8 mouse cellular contexts compared by ENCODE assay signal in genomic region chr9:64310996-64311785, GRCm38 (mm10). TPM values are rescaled to one million over a fixed set of nuclear protein-coding genes. Genes with fewer than 3 reads are reported as not detected.
DNase-seq lines count a peak whose midpoint lies in the region; ATAC-seq and TF ChIP-seq lines count a peak whose summit lies in the region.
"Had no signal": no experiment of that assay in that cellular context is flagged by ENCODE, and none has a peak within 500 bp of the region (broad histone marks: within the 10 kb centered on the region; RNA-seq: fewer than 3 reads in every experiment).

No protein-coding gene starts in this region.

- no peak overlapping the region for H3K4me3 ChIP-seq in hindbrain, postnatal 0 days (ENCODE audit: low read length)
- H3K4me3 ChIP-seq in hindbrain, embryonic 13.5 days, result no peak overlapping the region
- H3K4me3 ChIP-seq in testis, adult 2 months (ENCODE audit: control insufficient read depth, low read depth, low read length), result no peak overlapping the region
- H3K4me3 ChIP-seq: lung, embryonic 15.5 days had no signal

- H3K9ac ChIP-seq in hindbrain, postnatal 0 days (replicated peaks; ENCODE audit: low read length), result no peak overlapping the region
- no peak overlapping the region for H3K9ac ChIP-seq in hindbrain, embryonic 13.5 days
- H3K9ac ChIP-seq: lung, embryonic 15.5 days had no signal

- H3K4me1 ChIP-seq in hindbrain, postnatal 0 days (ENCODE audit: insufficient read depth, low read length), result no peaks in the 10 kb centered on the region
- H3K4me1 ChIP-seq in hindbrain, embryonic 13.5 days (replicated peaks), result no peaks in the 10 kb centered on the region
- H3K4me1 ChIP-seq in testis, adult 2 months (ENCODE audit: control insufficient read depth, insufficient read depth, low read length), result no peaks in the 10 kb centered on the region
- H3K4me1 ChIP-seq: lung, embryonic 15.5 days had no signal

- no peak overlapping the region for H3K4me2 ChIP-seq in hindbrain, postnatal 0 days (ENCODE audit: low read depth, low read length)
- no peak overlapping the region for H3K4me2 ChIP-seq in hindbrain, embryonic 13.5 days
- H3K4me2 ChIP-seq: lung, embryonic 15.5 days had no signal

- WGBS in hindbrain, postnatal 0 days, result 78% methylated on average over 16 of the region's 16 CpGs
- WGBS in hindbrain, embryonic 13.5 days, result 79% methylated on average over 16 of the region's 16 CpGs

- no peak for ATAC-seq in hindbrain, postnatal 0 days
- ATAC-seq in hindbrain, embryonic 13.5 days (ENCODE audit: low FRiP score), result no peak

- H3K27ac ChIP-seq in hindbrain, postnatal 0 days, result no peak overlapping the region
- no peak overlapping the region for H3K27ac ChIP-seq in hindbrain, embryonic 13.5 days
- no peak overlapping the region for H3K27ac ChIP-seq in testis, adult 2 months (ENCODE audit: control insufficient read depth, insufficient read depth, low read depth, low read length)
- H3K27ac ChIP-seq: lung, embryonic 15.5 days had no signal

- no peak for TF ChIP-seq POLR2A in testis, adult 2 months (IDR thresholded peaks at IDR 0.05; ENCODE audit: control insufficient read depth, low read depth, low read length)

- H3K27me3 ChIP-seq in hindbrain, postnatal 0 days (ENCODE audit: insufficient read depth, low read length), result no peaks in the 10 kb centered on the region
- H3K27me3 ChIP-seq in hindbrain, embryonic 13.5 days, result no peaks in the 10 kb centered on the region
- no peaks in the 10 kb centered on the region for H3K27me3 ChIP-seq in testis, adult 2 months (ENCODE audit: control insufficient read depth, insufficient read depth, low read length)
- H3K27me3 ChIP-seq: lung, embryonic 15.5 days had no signal

- H3K9me3 ChIP-seq in hindbrain, postnatal 0 days (ENCODE audit: low read length), result no peaks in the 10 kb centered on the region
- no peaks in the 10 kb centered on the region for H3K9me3 ChIP-seq in hindbrain, embryonic 13.5 days
- H3K9me3 ChIP-seq: lung, embryonic 15.5 days had no signal

- peak; percentile 56 for TF ChIP-seq CTCF in hindbrain, postnatal 0 days (IDR thresholded peaks at IDR 0.05; ENCODE audit: low read depth)
- peak; percentile 33; the same call in 1 of the 2 replicates for TF ChIP-seq CTCF in testis, adult 2 months (IDR thresholded peaks at IDR 0.05; ENCODE audit: control insufficient read depth, insufficient read depth, insufficient replicate concordance, low read depth, low read length)

- peaks cover 25% of the 10 kb centered on the region; the same call in 1 of the 2 replicates for H3K36me3 ChIP-seq in hindbrain, postnatal 0 days (ENCODE audit: insufficient read depth, low read length)
- peaks cover 63% of the 10 kb centered on the region for H3K36me3 ChIP-seq in hindbrain, embryonic 13.5 days
- H3K36me3 ChIP-seq in testis, adult 2 months (ENCODE audit: control insufficient read depth, insufficient read depth, low read length), result peaks cover 3% of the 10 kb centered on the region

- peak; percentile 9 for DNase-seq in hindbrain, postnatal 0 days (ENCODE audit: low spot score)
- DNase-seq in testis, postnatal 10 days (ENCODE audit: low spot score), result no peak
- peak; percentile 15 for DNase-seq in kidney, adult 18-20 months
- DNase-seq in cerebellum, postnatal 25 days, result no peak
- no peak for DNase-seq in ovary, adult 18-20 months (ENCODE audit: low spot score)

RNA-seq across cellular contexts. Expression of gene Tipin, which starts 29.8 kb away (rescaled TPM):
- 40.3 and 83.7 TPM in 2 replicates for total RNA-seq in hindbrain, postnatal 0 days (2014; rRNA removed)
- polyA plus RNA-seq in hindbrain, postnatal 0 days (2015; fragmentation: Nextera tagmentation; extraction: Ambion mirVana), result 97.0 and 101 TPM in 2 replicates
- 88.3 and 90.3 TPM in 2 replicates for polyA plus RNA-seq in hindbrain, embryonic 13.5 days (2015; fragmentation: Nextera tagmentation; extraction: Ambion mirVana)
- 22.1 and 26.3 TPM in 2 replicates for polyA plus RNA-seq in testis, adult 2 months (2012; rRNA removed)

RNA-seq across cellular contexts. Expression of gene Dis3l, which starts 29.9 kb away (rescaled TPM):
- total RNA-seq in hindbrain, postnatal 0 days (2014; rRNA removed), result 15.3 and 20.9 TPM in 2 replicates
- 15.7 and 16.0 TPM in 2 replicates for polyA plus RNA-seq in hindbrain, postnatal 0 days (2015; fragmentation: Nextera tagmentation; extraction: Ambion mirVana)
- 20.1 and 21.4 TPM in 2 replicates for polyA plus RNA-seq in hindbrain, embryonic 13.5 days (2015; fragmentation: Nextera tagmentation; extraction: Ambion mirVana)
- 94.9 and 99.3 TPM in 2 replicates for polyA plus RNA-seq in testis, adult 2 months (2012; rRNA removed)

RNA-seq across cellular contexts. Expression of gene Map2k1, which starts 57.8 kb away (rescaled TPM):
- 91.2 and 99.5 TPM in 2 replicates for total RNA-seq in hindbrain, postnatal 0 days (2014; rRNA removed)
- polyA plus RNA-seq in hindbrain, postnatal 0 days (2015; fragmentation: Nextera tagmentation; extraction: Ambion mirVana), result 77.9 and 81.0 TPM in 2 replicates
- polyA plus RNA-seq in hindbrain, embryonic 13.5 days (2015; fragmentation: Nextera tagmentation; extraction: Ambion mirVana), result 51.2 and 52.0 TPM in 2 replicates
- polyA plus RNA-seq in testis, adult 2 months (2012; rRNA removed), result 5.5 and 5.8 TPM in 2 replicates

Comparison
In these comparisons a context has a peak if more than half of its experiments do, and no peak if none do; other contexts are left out.
1. DNase-seq: peak in hindbrain, postnatal 0 days (single experiment) and kidney, adult 18-20 months (single experiment); none in testis, postnatal 10 days (single experiment), cerebellum, postnatal 25 days (0 of 2) and ovary, adult 18-20 months (single experiment).